Mouse (Mus musculus) right cerebral cortex, postnatal 4 days (tissue): ENCODE measurements around the gene Alkbh4.
"Not testable (repeated sequence)": the region's sequence is repeated elsewhere in the genome, so short reads cannot be mapped to it uniquely, and the experiment has no call there.

Experiments used
- DNase-seq: peaks from one replicate; pipeline ENCODE4 v3.0.0-alpha.2; 2022

The Alkbh4 gene

DNA sequence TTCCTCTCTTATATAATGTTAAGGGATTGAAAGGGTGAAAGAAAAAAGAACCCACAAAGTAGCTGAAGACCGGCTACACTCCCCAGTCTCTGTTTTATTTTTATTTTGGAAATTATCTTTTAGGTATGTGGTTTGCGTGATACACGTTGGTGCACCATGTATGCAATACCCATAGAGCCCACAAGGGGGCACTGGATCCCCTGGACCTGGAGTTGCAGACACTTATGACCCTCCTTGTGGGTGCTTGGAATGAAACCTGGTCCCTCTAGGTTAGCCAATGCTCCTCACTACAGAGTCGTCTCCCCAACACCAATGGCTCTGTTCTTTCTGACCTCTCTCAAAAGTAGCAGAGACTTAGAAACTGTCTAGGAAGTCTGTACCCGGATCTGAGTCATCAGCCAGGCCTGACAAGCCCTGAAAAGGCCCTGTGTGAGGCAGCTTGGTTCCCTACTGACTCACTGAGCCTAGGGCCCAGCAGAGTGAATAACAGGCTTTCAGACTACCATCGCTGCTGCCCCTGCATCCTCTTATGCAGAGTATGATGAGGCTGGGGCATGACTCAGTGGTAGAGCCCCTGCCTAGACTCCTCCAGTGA lies 7.3 kb downstream of the Alkbh4 start:
- DNase-seq: no peak

DNA sequence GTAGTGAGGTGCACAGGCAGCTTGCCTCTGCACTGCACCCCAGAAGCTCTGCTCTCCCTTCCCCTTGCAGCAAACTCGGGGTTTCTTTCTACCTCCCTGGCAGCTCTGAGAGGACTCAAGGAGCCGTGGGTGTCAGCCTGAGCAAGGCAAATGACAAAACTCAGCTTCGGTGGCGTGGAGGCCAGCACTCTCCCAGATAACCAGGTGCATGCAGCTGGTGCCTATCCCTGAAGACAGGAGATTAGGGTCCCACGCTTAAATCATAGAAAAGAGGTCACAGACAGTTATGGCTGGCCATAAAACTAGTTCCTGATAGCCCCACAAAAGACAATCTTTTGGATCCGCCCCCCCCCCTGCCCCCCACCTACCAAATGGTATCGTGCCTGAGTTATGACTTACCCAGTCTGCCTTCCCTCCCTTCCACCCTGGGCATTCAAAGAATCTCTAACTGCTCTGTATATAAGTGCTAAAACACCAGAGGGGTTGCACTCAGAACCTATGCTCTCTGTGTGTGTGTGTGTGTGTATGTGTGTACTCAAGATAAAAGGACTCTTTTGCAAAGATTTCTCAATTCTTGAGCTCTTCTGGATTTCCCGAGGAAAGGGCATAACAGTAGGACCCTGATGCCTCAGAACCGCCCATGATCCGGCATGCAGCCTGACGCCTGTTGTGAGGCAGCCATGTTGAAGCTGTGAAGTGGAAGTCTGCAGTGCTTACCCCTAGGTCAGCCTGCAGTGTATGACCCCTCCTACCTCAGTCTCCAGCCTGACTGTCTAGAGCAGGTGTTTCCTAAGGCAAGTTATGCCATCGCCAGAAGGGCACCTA lies 8.9 kb downstream of the Alkbh4 start:
- DNase-seq: no peak

DNA sequence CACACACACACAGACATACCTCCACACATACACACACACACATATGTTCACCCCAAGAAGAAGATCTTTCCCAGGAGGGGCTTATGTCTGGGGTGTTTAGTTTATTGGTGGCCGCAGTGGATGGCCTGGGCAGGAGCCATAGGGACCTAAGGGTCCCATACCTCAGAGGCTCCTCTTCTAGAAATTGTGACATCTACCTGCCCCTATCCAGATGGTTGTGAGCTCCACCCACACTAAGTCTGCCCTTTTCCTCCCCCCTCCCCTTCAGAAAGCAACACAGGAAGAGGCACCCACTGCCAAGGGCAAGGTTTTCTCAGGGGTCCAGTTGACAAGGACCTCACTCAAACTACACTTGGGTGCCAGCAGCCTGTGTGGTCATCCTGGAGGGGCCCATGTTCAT lies 11.0 kb downstream of the Alkbh4 start:
- no peak for DNase-seq

DNA sequence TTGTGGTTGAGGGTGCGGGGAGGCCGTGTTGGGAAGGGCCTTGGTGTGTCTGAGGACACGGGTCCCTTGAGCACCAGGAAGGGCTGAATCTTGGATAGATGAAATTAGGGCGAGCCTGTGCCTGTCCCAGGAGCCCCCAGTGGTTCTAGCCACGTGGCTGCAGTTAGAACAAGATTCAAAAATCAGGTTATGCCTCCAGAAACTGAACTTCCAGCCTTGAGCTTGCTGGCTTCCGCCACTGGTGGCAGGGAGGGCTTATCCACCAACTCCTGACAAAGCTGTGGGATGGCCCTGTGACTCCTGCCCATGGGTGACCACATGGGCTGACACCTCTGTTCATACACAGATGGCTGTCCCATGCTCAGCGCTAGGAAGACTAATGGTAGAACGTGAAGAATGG lies 11.8 kb downstream of the Alkbh4 start:
- DNase-seq: no peak

GRCm38 (mm10) chr5:136149134-136149576 lies 13.2 kb downstream of the Alkbh4 start:
- DNase-seq: not testable (repeated sequence)

GRCm38 (mm10) chr5:136152365-136152764 lies 16.4 kb downstream of the Alkbh4 start:
- DNase-seq: no peak

- no peak for DNase-seq
Observed at GRCm38 (mm10) chr5:136155399-136155798, 19.5 kb downstream of the Alkbh4 start.

- DNase-seq: not testable (repeated sequence)
Observed at GRCm38 (mm10) chr5:136160084-136160483, 24.1 kb downstream of the Alkbh4 start.

GRCm38 (mm10) chr5:136163807-136164474 lies 28.0 kb downstream of the Alkbh4 start:
- DNase-seq: no peak

DNA sequence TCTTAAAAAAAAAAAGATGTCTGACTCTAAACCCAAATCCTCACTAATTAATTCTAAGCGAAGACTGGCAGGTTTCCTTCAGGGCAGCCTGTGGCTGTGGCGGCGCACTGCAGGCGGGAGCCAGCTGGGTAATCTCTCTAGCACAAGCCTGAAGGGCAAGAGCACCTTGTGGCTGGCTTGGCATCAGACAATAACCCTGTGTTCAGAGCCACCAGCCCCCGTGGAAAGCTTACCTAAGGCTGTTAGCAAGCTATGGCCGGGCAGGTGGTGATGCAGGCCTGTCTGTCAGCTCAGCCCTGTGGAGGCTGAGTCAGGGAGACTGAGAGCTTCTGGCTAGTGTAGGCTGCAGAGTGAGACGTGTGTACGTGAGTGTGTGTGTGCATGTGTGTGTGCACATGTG lies 29.3 kb downstream of the Alkbh4 start:
- no peak for DNase-seq

DNA sequence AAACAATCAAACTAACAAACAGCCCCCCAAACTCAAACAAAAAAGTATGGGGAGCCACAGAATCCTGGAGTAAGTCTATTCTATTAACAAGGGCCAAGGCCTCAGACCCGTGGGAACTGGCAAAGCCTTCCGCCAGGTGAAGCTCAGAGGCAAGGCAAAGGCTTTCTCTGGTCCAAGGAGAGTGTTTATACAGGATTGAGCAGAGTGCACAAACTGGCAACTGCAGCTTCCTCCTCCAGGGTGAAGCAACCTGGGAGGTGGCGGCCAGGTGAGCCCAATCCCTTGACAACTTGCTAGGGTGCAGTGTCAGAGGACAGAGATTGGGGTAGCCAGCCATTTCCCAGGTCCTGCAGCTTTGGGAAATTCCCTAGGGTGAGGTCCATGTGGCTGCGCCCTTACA lies 31.4 kb downstream of the Alkbh4 start:
- DNase-seq: no peak

DNA sequence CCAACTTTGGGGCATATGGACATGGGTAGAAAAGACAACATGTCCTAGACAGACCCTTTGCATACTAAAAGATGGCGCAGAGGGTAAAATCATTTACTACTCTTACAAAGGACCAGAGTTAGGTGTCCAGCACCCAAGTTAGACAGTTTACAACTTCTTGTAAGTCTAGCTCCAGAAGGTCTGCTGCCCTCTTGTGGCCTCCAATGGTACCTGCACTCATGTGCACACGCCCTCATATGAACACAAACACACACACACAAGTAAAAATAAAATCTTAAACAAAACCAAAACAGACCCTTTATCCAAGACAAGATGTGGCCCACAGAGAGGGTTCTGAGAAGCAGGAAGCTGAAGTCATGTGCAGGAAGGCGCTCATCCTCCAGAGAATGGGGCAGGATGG lies 32.1 kb downstream of the Alkbh4 start:
- DNase-seq: no peak

- peak; percentile 34 for DNase-seq
Observed at GRCm38 (mm10) chr5:136169626-136170511, 33.9 kb downstream of the Alkbh4 start.

GRCm38 (mm10) chr5:136170512-136171362 lies 34.8 kb downstream of the Alkbh4 start, which contains the start of gene Orai2:
TSS of gene Orai2 (minus strand) at chr5:136170713.
- DNase-seq: peak; percentile 85

GRCm38 (mm10) chr5:136171363-136172341 lies 35.7 kb downstream of the Alkbh4 start:
- no peak for DNase-seq

DNA sequence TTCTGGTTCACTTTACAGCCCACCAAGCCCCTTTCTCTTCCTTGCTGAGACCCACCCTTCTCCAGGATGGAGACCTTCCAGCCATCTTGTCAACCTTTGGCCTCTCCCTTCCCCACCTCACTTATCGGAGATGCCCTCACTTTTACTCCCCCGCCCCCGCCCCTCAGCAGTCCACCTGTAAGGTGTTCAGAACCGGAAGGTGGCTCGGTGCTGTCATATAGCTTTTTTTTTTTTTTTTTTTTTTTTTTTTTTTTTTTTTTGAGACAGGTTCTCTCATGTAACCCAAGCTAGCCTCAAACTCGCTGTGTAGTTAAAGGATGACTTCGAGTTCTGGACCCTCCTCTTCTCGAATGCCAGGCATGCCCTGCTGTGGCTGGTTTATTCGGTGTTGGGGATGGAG lies 37.0 kb downstream of the Alkbh4 start:
- no peak for DNase-seq

GRCm38 (mm10) chr5:136173606-136174463 lies 37.9 kb downstream of the Alkbh4 start:
- peak; percentile 80 for DNase-seq

GRCm38 (mm10) chr5:136179594-136179993 lies 43.6 kb downstream of the Alkbh4 start:
- no peak for DNase-seq

- DNase-seq: no peak
Observed at GRCm38 (mm10) chr5:136181197-136181596, 45.3 kb downstream of the Alkbh4 start.
